Mouse (Mus musculus): ENCODE data around the gene Fam208a. TPM values are rescaled to one million over a fixed set of nuclear protein-coding genes. Genes with fewer than 3 reads are reported as not detected.

The Fam208a gene
- polyA plus RNA-seq, 1 experiment, result 43.3 TPM

GRCm38 (mm10) chr14:27397526-27397925 lies 31.1 kb upstream of the Fam208a start:
- no peak overlapping the region for H3K9ac ChIP-seq (ENCODE audit: low read depth, poor library complexity, severe bottlenecking)
- H3K27ac ChIP-seq (ENCODE audit: insufficient read depth, low read length), result no peak overlapping the region
- H3K4me1 ChIP-seq (ENCODE audit: control insufficient read depth, insufficient read depth, low read length), result peaks cover 2% of the 10 kb centered on the region
- no peaks in the 10 kb centered on the region for H3K36me3 ChIP-seq (ENCODE audit: control insufficient read depth, insufficient read depth, low read length, poor library complexity, severe bottlenecking)
- H3K27me3 ChIP-seq (ENCODE audit: control insufficient read depth, insufficient read depth, low read length, poor library complexity, severe bottlenecking), result no peaks in the 10 kb centered on the region
- no peak for TF ChIP-seq POLR2A (IDR thresholded peaks at IDR 0.05; ENCODE audit: insufficient read depth, low read length)
- no peak overlapping the region for H3K4me3 ChIP-seq (ENCODE audit: low read depth, low read length)
- no peaks in the 10 kb centered on the region for H3K9me3 ChIP-seq (replicated peaks; ENCODE audit: control insufficient read depth, insufficient read depth, low read length, poor library complexity, severe bottlenecking)

DNA sequence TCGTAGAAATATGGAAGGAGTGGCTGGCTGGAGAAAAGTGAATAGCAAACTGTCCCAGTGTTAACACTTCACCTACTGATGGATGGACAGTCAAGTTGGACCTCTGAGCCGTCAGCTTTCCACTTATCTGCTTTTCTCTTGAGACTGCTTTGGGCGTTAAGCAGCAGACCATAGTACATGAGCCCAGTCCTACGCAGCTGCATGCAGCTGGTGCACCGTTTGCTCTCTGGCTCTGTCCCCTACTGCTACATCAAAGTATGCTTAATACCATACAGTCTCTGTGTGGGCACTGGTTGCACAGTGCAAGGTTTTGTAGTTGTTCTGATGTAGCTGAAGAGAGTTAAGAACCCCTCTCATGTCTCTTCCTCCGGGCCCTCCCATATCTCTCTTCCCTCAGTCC lies 28.1 kb upstream of the Fam208a start:
- no peaks in the 10 kb centered on the region for H3K27me3 ChIP-seq (ENCODE audit: control insufficient read depth, insufficient read depth, low read length, poor library complexity, severe bottlenecking)
- no peaks in the 10 kb centered on the region for H3K9me3 ChIP-seq (replicated peaks; ENCODE audit: control insufficient read depth, insufficient read depth, low read length, poor library complexity, severe bottlenecking)
- H3K27ac ChIP-seq (ENCODE audit: insufficient read depth, low read length), result no peak overlapping the region
- H3K36me3 ChIP-seq (ENCODE audit: control insufficient read depth, insufficient read depth, low read length, poor library complexity, severe bottlenecking), result no peaks in the 10 kb centered on the region
- no peak for TF ChIP-seq POLR2A (IDR thresholded peaks at IDR 0.05; ENCODE audit: insufficient read depth, low read length)
- no peak for TF ChIP-seq CTCF (IDR thresholded peaks at IDR 0.05; ENCODE audit: low read depth, low read length)
- no peak for TF ChIP-seq EP300 (IDR thresholded peaks at IDR 0.05; ENCODE audit: insufficient read depth, low read depth, low read length)
- H3K4me3 ChIP-seq (ENCODE audit: low read depth, low read length), result no peak overlapping the region
- no peak overlapping the region for H3K9ac ChIP-seq (ENCODE audit: low read depth, poor library complexity, severe bottlenecking)
- H3K4me1 ChIP-seq (ENCODE audit: control insufficient read depth, insufficient read depth, low read length), result peaks cover 2% of the 10 kb centered on the region

DNA sequence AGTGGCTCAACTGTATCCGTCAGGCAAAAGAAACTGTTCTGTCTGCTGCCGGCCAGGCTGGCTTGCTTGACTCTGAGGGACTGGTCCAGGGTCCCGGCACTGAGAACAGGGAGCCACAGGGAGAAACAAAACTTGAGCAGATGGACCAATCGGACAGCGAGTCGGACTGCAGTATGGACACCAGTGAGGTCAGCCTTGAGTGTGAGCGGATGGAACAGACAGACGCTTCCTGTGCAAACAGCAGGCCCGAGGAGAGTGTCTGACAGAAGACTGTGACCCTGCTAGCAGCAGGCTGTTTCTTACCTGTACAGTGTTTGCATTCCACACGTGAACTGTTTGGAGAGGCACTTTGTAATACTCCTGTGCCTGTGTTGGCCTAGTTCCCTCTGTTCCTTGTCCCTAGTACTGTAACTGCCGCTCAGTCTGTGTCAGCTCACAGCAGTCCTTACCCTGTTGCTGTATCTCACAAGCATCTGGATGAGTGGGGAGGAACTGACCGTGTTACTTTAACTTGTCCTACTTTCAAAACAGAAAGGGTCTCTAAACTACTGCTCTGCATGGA lies 26.8 kb upstream of the Fam208a start:
- H3K4me3 ChIP-seq (ENCODE audit: low read depth, low read length), result no peak overlapping the region
- H3K27me3 ChIP-seq (ENCODE audit: control insufficient read depth, insufficient read depth, low read length, poor library complexity, severe bottlenecking), result no peaks in the 10 kb centered on the region
- H3K4me1 ChIP-seq (ENCODE audit: control insufficient read depth, insufficient read depth, low read length), result no peaks in the 10 kb centered on the region
- no peak overlapping the region for H3K27ac ChIP-seq (ENCODE audit: insufficient read depth, low read length)
- H3K9ac ChIP-seq (ENCODE audit: low read depth, poor library complexity, severe bottlenecking), result no peak overlapping the region
- TF ChIP-seq CTCF (IDR thresholded peaks at IDR 0.05; ENCODE audit: low read depth, low read length), result no peak
- TF ChIP-seq EP300 (IDR thresholded peaks at IDR 0.05; ENCODE audit: insufficient read depth, low read depth, low read length), result no peak
- no peak for TF ChIP-seq POLR2A (IDR thresholded peaks at IDR 0.05; ENCODE audit: insufficient read depth, low read length)
- H3K36me3 ChIP-seq (ENCODE audit: control insufficient read depth, insufficient read depth, low read length, poor library complexity, severe bottlenecking), result no peaks in the 10 kb centered on the region
- no peaks in the 10 kb centered on the region for H3K9me3 ChIP-seq (replicated peaks; ENCODE audit: control insufficient read depth, insufficient read depth, low read length, poor library complexity, severe bottlenecking)

GRCm38 (mm10) chr14:27402332-27403250 lies 26.0 kb upstream of the Fam208a start:
- TF ChIP-seq POLR2A (IDR thresholded peaks at IDR 0.05; ENCODE audit: insufficient read depth, low read length) (no peak), CTCF (IDR thresholded peaks at IDR 0.05; ENCODE audit: low read depth, low read length) (no peak), EP300 (IDR thresholded peaks at IDR 0.05; ENCODE audit: insufficient read depth, low read depth, low read length) (no peak)
- H3K9me3 ChIP-seq (replicated peaks; ENCODE audit: control insufficient read depth, insufficient read depth, low read length, poor library complexity, severe bottlenecking), result no peaks in the 10 kb centered on the region
- H3K36me3 ChIP-seq (ENCODE audit: control insufficient read depth, insufficient read depth, low read length, poor library complexity, severe bottlenecking), result no peaks in the 10 kb centered on the region
- H3K4me3 ChIP-seq (ENCODE audit: low read depth, low read length), result no peak overlapping the region
- H3K4me1 ChIP-seq (ENCODE audit: control insufficient read depth, insufficient read depth, low read length), result no peaks in the 10 kb centered on the region
- H3K27ac ChIP-seq (ENCODE audit: insufficient read depth, low read length), result no peak overlapping the region
- no peaks in the 10 kb centered on the region for H3K27me3 ChIP-seq (ENCODE audit: control insufficient read depth, insufficient read depth, low read length, poor library complexity, severe bottlenecking)
- no peak overlapping the region for H3K9ac ChIP-seq (ENCODE audit: low read depth, poor library complexity, severe bottlenecking)

- H3K36me3 ChIP-seq (ENCODE audit: control insufficient read depth, insufficient read depth, low read length, poor library complexity, severe bottlenecking), result no peaks in the 10 kb centered on the region
- H3K9me3 ChIP-seq (replicated peaks; ENCODE audit: control insufficient read depth, insufficient read depth, low read length, poor library complexity, severe bottlenecking), result no peaks in the 10 kb centered on the region
- no peak overlapping the region for H3K9ac ChIP-seq (ENCODE audit: low read depth, poor library complexity, severe bottlenecking)
- no peaks in the 10 kb centered on the region for H3K27me3 ChIP-seq (ENCODE audit: control insufficient read depth, insufficient read depth, low read length, poor library complexity, severe bottlenecking)
- TF ChIP-seq POLR2A (IDR thresholded peaks at IDR 0.05; ENCODE audit: insufficient read depth, low read length) (no peak), EP300 (IDR thresholded peaks at IDR 0.05; ENCODE audit: insufficient read depth, low read depth, low read length) (no peak), CTCF (IDR thresholded peaks at IDR 0.05; ENCODE audit: low read depth, low read length) (no peak)
- H3K27ac ChIP-seq (ENCODE audit: insufficient read depth, low read length), result no peak overlapping the region
- H3K4me3 ChIP-seq (ENCODE audit: low read depth, low read length), result no peak overlapping the region
- H3K4me1 ChIP-seq (ENCODE audit: control insufficient read depth, insufficient read depth, low read length), result no peaks in the 10 kb centered on the region
Observed at GRCm38 (mm10) chr14:27405452-27405851, 23.2 kb upstream of the Fam208a start.

DNA sequence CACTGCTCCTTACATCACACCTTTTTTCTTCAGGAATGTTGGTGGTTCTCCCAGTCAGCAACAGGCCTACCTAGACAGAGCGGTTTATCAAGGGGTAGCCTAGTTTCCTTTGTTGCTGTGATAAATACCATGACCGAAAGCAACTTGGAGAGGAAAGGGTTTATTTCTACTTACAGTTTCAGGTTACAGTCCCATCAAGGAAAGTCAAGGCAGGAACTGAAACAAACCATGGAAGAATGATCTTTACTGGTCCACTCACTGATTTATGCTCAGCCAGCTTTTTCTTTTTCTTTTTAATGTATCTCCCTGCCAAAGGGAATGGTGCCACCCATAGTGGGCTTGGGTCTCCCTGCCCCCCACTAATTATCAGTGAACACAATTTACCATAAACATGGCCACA lies 22.7 kb upstream of the Fam208a start:
- no peaks in the 10 kb centered on the region for H3K9me3 ChIP-seq (replicated peaks; ENCODE audit: control insufficient read depth, insufficient read depth, low read length, poor library complexity, severe bottlenecking)
- no peak overlapping the region for H3K9ac ChIP-seq (ENCODE audit: low read depth, poor library complexity, severe bottlenecking)
- H3K27me3 ChIP-seq (ENCODE audit: control insufficient read depth, insufficient read depth, low read length, poor library complexity, severe bottlenecking), result no peaks in the 10 kb centered on the region
- no peaks in the 10 kb centered on the region for H3K4me1 ChIP-seq (ENCODE audit: control insufficient read depth, insufficient read depth, low read length)
- H3K36me3 ChIP-seq (ENCODE audit: control insufficient read depth, insufficient read depth, low read length, poor library complexity, severe bottlenecking), result no peaks in the 10 kb centered on the region
- H3K27ac ChIP-seq (ENCODE audit: insufficient read depth, low read length), result no peak overlapping the region
- TF ChIP-seq EP300 (IDR thresholded peaks at IDR 0.05; ENCODE audit: insufficient read depth, low read depth, low read length) (no peak), CTCF (IDR thresholded peaks at IDR 0.05; ENCODE audit: low read depth, low read length) (no peak), POLR2A (IDR thresholded peaks at IDR 0.05; ENCODE audit: insufficient read depth, low read length) (no peak)
- H3K4me3 ChIP-seq (ENCODE audit: low read depth, low read length), result no peak overlapping the region
